Mouse (Mus musculus): Measurements from ENCODE around the gene Polr3c. TPM values are rescaled to one million over a fixed set of nuclear protein-coding genes. Genes with fewer than 3 reads are reported as not detected.

Gene Polr3c
- total RNA-seq, 2 experiments from 2014 or later: 23.2 to 24.3 TPM

DNA sequence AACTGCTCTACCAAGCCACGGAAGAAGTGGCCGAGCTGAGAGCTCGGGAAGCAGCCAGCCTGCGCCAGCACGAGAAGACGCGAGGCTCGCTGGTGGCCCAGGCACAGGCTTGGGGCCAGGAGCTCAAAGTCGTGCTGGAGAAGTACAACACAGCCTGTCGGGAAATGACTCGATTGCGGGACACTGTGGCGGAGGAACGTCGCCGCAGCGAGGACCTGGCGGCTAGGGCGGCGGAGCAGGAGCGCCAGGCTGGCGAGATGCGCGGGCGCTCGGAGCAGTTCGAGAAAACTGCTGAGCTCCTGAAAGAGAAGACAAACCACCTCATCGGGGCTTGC is 42.6 kb downstream of the Polr3c start:
- peak overlapping the region; percentile 60 for H3K4me3 ChIP-seq
- no peak overlapping the region for H3K27ac ChIP-seq
- intact Hi-C loops (cut with DNase I): no loop called here
- peak; percentile 38 for DNase-seq
- TF ChIP-seq CTCF (IDR thresholded peaks at IDR 0.05): no peak

DNA sequence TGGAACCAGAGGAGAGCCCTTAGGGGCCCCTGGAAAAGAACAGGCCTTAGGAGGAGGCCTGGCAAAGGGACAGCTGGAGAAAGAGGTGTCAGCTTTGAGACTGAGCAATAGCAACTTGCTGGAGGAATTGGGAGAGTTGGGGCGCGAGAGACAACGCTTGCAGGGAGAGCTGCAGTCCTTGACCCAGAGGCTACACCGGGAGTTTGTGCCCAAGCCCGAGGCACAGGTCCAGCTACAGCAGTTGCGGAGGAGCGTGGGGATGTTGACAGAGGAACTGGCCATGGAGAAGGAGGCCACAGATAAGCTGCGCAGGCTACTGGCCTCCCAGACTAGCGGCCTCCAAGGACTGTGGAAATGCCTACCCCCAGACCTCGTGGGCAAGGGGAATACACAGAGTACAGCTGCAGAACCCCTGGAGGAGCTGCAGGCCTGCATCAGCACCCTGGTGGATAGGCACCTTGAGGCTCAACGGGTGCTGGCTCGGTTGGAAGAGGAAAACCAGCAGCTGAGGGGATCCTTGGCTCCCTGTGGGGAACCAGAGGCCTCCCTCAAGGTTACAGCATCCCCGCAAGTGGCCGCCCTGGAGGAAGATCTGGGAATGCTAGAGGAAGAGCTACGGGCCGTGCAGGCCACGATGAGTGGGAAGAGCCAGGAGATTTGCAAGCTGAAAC is 43.1 kb downstream of the Polr3c start:
- intact Hi-C loops (cut with DNase I): no loop called here
- no peak for TF ChIP-seq CTCF (IDR thresholded peaks at IDR 0.05)
- no peak for DNase-seq
- peak overlapping the region; percentile 60 for H3K4me3 ChIP-seq
- H3K27ac ChIP-seq: no peak overlapping the region

DNA sequence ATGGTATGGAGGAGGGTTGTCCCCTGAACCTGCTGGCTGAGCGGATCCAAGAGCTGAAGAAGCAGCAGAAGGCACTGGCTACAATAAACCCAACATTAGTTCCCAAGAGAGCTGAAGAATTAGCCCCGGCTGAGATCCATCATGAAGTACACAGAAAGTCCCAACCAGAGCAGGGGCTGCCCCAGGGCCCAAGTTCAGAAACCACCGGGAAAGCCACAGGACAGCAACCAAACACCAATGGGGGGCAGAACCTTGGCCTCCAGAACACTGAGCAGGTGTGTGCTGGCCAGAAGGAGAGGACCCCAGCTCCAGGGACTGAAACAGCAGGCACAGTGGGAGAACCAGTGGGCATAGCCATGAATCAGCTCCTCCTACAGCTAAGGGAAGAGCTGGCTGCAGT is 43.9 kb downstream of the Polr3c start:
- no peak for TF ChIP-seq CTCF (IDR thresholded peaks at IDR 0.05)
- H3K27ac ChIP-seq: no peak overlapping the region
- H3K4me3 ChIP-seq: no peak overlapping the region
- intact Hi-C loops (cut with DNase I): no loop called here
- no peak for DNase-seq

DNA sequence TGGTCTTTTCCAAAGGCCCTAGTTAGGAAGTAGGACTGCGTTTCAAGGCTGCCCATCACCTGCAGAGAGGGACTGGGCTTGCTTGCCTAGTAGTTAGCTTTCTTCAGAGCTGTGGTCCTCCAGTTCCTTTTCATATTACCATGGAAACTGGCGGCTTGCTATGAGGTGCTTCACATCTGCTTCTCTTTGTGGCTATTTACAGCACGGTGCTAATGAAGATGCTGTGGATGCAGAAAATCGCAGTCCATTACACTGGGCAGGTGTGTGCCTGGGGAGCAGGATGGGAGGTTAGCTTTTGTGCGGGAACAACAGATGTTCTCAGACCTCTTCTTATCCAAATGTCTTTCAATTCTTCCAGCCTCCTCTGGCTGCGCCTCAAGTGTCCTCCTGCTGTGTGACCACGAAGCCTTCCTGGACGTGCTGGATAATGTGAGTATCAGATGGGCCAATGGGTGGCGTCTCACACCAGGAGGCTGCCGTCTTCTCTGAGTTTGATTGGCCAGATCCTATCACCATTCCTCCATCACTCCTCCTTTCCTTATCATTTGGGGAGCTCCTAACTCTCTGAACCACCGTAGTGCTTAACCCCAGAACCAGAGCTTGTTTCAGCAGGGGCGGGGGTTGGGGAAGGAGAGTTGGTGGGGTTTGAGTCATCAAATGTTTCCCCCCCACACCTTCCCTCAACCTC is 47.0 kb downstream of the Polr3c start:
- no peak for DNase-seq
- intact Hi-C loops (cut with DNase I): no loop called here
- H3K4me3 ChIP-seq: no peak overlapping the region
- TF ChIP-seq CTCF (IDR thresholded peaks at IDR 0.05): no peak
- H3K27ac ChIP-seq: no peak overlapping the region

DNA sequence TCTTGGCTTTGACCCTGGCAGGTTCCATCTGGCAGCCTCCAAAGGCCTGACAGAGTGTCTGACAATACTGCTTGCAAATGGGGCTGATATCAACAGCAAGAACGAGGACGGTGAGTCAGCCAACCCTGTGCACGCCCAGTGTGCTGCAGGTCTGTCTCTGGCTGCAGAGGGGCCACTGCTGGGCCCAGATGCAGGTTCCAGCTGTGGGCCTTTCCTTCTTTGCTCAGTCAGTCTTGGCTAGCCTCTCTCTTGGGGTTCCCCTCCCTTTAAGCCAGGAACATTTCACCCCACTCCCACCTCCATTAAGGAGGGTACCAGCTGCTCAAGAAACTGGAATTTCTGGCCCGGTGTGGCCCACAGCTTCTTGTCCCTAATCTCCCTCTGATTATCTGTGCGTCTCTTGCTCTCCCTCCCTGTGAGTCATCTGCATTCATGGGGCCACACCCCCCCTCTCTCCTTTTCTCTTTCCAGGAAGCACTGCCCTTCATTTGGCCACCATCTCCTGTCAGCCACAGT is 48.2 kb downstream of the Polr3c start:
- no peak for DNase-seq
- intact Hi-C loops (cut with DNase I): no loop called here
- no peak for TF ChIP-seq CTCF (IDR thresholded peaks at IDR 0.05)
- no peak overlapping the region for H3K27ac ChIP-seq
- no peak overlapping the region for H3K4me3 ChIP-seq

DNA sequence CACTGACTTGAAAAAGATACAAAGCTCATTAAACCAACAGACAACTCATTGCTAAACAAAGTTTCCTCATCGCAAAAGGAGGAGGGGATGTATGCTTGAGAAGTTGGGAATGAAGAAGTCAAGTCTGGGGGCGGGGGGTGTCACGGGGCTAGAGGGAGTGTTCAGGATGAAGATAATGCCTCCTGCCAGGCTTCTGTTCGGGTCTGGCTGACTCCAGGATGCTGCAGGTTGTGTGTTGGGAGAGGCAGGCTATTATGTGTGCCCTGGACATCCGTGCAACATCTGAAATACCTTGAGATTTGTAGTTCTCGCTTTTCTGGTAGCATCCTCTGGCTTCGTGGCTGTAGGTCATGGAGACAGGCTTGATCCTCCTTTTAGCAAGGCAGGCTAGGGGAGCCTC is 49.0 kb downstream of the Polr3c start:
- intact Hi-C loops (cut with DNase I): no loop called here
- DNase-seq: no peak
- Histone ChIP-seq H3K27ac (no peak overlapping the region), H3K4me3 (no peak overlapping the region)
- no peak for TF ChIP-seq CTCF (IDR thresholded peaks at IDR 0.05)

DNA sequence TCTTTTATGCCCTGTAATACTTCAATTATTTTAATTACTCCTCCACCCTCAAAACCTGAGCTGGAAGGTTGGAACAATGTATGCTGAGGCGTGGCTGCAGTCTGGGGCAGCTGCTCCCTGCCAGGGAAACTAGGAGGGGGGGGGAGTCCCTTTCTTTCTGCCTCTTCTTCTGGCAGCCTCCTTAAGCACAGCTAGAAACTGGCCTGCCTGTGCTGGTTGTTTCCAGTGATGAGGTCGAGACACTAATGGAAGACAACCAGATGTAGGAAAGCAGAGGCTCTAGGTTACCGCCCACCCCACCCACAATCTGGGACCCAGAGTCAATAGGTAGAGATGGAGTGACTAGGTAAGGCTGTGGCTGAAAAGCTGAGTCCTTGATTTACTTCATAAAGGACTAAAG is 51.7 kb downstream of the Polr3c start:
- H3K27ac ChIP-seq: no peak overlapping the region
- intact Hi-C loops (cut with DNase I): no loop called here
- DNase-seq: no peak
- no peak overlapping the region for H3K4me3 ChIP-seq
- no peak for TF ChIP-seq CTCF (IDR thresholded peaks at IDR 0.05)

DNA sequence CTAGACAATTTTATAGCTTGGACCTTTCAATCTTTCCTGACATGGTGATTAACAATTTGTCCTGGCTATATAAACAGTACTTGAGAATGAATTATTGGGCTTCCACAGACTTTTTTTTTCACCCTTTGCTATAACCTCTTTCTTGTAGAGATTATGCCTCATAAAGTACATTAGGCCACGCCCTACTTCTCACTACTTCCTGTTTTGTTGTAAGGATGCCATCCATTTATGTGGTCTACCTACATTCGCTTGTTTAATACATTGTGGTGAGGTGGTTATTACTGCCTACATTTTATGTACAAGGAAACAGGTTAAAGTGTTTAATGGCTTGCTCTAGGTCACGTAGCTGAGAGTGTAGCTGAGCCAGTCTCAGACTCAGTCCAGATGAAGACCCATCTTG is 52.3 kb downstream of the Polr3c start:
- H3K4me3 ChIP-seq: no peak overlapping the region
- intact Hi-C loops (cut with DNase I): no loop called here
- no peak for TF ChIP-seq CTCF (IDR thresholded peaks at IDR 0.05)
- H3K27ac ChIP-seq: no peak overlapping the region
- no peak for DNase-seq

DNA sequence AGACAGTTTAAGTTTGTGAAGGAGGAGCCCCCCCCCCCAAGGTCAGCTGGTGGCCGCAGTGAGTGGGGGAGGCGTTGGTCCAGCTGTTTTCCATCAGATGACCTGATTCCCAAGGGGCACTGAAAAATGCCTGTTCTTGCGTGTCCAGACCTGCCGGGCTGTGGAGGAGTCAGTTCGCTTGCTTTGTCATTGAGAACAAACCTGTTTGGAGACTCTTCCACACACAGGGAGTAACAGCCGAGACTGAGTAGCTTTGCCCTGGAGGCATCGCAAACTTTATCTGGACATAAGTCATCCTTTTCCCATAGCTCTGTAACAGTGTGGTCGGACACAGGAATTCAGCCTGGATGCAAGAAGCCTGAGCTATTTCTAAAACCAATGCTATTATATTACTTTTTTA is 53.0 kb downstream of the Polr3c start:
- no peak for DNase-seq
- TF ChIP-seq CTCF (IDR thresholded peaks at IDR 0.05): no peak
- Histone ChIP-seq H3K4me3 (no peak overlapping the region), H3K27ac (no peak overlapping the region)
- intact Hi-C loops (cut with DNase I): no loop called here

DNA sequence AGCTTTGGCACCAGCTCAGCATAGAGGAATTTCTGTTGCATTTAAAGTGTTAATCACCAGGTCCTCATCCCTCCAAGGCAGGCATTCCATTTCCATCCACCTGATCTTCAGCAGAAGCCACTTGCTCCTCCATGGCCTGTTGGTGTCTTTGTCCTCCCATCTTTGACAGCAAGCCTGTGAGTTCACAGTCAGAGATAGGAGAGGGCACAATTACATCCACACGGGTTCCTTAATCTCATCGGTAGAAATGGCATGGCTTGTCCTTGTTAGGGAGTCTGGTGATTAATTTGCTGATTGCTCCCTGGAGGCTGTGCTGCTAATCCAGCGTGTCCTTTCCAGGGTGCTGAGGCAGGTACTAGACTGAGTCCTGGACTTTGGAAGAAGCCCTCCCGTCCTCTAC is 53.9 kb downstream of the Polr3c start:
- no peak for DNase-seq
- no peak for TF ChIP-seq CTCF (IDR thresholded peaks at IDR 0.05)
- intact Hi-C loops (cut with DNase I): no loop called here
- Histone ChIP-seq H3K4me3 (no peak overlapping the region), H3K27ac (no peak overlapping the region)

DNA sequence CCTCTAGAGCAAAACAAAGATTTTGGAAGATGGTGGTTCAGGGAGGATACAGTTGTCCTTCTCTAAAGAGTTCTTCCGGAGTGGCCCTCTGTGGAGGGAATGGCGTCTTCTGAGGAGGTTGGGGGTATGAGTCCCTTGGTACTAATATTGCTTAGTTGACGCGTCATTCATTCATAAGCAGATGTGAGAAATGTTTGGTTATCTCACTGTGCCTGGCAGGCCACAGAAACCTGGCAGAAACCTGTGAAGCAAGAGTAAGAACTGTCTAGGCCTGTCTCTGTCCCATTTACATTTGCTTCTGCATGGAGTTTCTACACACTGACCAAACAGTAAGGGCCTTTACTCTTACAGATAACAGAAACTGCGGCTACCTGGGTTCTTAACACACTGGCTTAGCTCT is 55.9 kb downstream of the Polr3c start:
- no peak overlapping the region for H3K27ac ChIP-seq
- no peak for DNase-seq
- TF ChIP-seq CTCF (IDR thresholded peaks at IDR 0.05): no peak
- intact Hi-C loops (cut with DNase I): no loop called here
- H3K4me3 ChIP-seq: no peak overlapping the region

DNA sequence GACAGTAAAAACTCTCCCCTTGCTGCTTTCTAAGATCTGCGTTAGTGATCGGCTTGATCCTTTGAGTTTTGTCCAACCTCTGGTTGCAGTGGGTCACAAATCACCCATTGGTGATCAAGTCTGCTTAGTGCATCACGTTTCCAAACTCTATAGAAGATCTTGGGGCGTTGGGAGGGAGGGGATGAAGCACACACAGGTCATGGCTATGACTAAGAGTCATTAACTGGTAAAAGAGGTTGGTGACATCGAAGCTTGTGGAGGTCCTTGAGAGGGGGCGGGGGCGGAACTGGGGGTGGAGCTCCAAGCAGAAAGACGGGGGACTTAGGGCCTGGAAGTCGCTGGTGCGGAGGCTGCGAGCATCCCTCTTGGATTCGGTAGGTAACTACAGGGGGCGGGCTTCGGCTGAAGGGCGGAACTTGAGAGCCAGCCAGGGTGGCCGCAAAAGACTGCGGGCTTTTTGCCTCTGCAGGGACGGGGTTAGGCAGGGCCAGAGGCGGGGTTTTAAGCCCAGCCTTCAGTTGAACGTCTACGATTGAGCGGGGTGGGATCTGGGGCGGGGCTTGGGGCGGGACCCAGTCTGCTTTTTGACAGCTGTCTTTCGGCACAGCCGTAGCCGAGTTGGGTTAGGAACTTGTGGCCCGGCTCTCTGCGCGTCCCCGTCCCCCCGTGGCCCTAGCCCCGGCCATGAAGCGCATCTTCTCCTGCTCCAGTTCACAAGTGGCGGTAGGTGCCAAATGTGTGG is 57.5 kb downstream of the Polr3c start, which contains the start of gene Ankrd35:
Gene Ankrd35 (plus strand): TSS at position 405 of the 742 bp plus-strand sequence.
- Histone ChIP-seq H3K4me3 (peak within 1 kb of the TSS; percentile 76), H3K27ac (peak within 1 kb of the TSS; percentile 70)
- peak; percentile 38; the same call in 1 of the 2 replicates for TF ChIP-seq CTCF (IDR thresholded peaks at IDR 0.05)
- intact Hi-C loops (cut with DNase I): loop anchor here (5.0 kb wide), 1 partner anchor 37 kb away; the partner anchor contains the start of gene Nudt17
- peak; percentile 88 for DNase-seq
